Mouse (Mus musculus) G1E-ER4 (cell line): ENCODE results near the gene Lin28a. TPM values are rescaled to one million over a fixed set of nuclear protein-coding genes. Genes with fewer than 3 reads are reported as not detected.

ENCODE experiments used
- GATA1 ChIP-seq: IDR thresholded peaks from one replicate; pipeline ENCODE4 v1.8.0; 2012; ENCODE audit warnings: low read length, inconsistent platforms
- polyA plus RNA-seq: library from polyadenylated mRNA; stranded (reverse); fragments of >175 nt; gene quantifications from 2 replicates; pipeline ENCODE4 v1.2.3, GENCODE M21; 2012

The Lin28a gene
- not detected in 2 replicates for polyA plus RNA-seq

- TF ChIP-seq GATA1 = no peak
Observed at GRCm38 (mm10) chr4:134018779-134019145, at the start of gene Lin28a. Lin28a (minus strand) TSS chr4:134018841.

GRCm38 (mm10) chr4:134067833-134068544 lies 49.3 kb upstream of the Lin28a start:
- TF ChIP-seq GATA1 = no peak

GRCm38 (mm10) chr4:134067383-134067782 lies 48.7 kb upstream of the Lin28a start:
- TF ChIP-seq GATA1 = no peak

- TF ChIP-seq GATA1 = no peak
Observed at GRCm38 (mm10) chr4:134065431-134066004, 46.9 kb upstream of the Lin28a start.

- peak; percentile 36 for TF ChIP-seq GATA1
Observed at GRCm38 (mm10) chr4:134062561-134062960, 43.9 kb upstream of the Lin28a start.

- no peak for TF ChIP-seq GATA1
Observed at GRCm38 (mm10) chr4:134061944-134062446, 43.4 kb upstream of the Lin28a start.

- no peak for TF ChIP-seq GATA1
Observed at GRCm38 (mm10) chr4:134061166-134061830, 42.7 kb upstream of the Lin28a start.

- no peak for TF ChIP-seq GATA1
Observed at GRCm38 (mm10) chr4:134060135-134060865, 41.7 kb upstream of the Lin28a start, which contains the start of gene Crybg2. Crybg2 (plus strand) TSS chr4:134060815.

GRCm38 (mm10) chr4:134058908-134059307 lies 40.3 kb upstream of the Lin28a start:
- no peak for TF ChIP-seq GATA1

- no peak for TF ChIP-seq GATA1
Observed at GRCm38 (mm10) chr4:134058166-134058715, 39.6 kb upstream of the Lin28a start.

- no peak for TF ChIP-seq GATA1
Observed at GRCm38 (mm10) chr4:134053538-134053937, 34.9 kb upstream of the Lin28a start, which contains the start of gene Zfp683. Zfp683 (plus strand) TSS chr4:134053838.

GRCm38 (mm10) chr4:134052560-134052959 lies 33.9 kb upstream of the Lin28a start:
- no peak for TF ChIP-seq GATA1

GRCm38 (mm10) chr4:134051912-134052311 lies 33.3 kb upstream of the Lin28a start:
- TF ChIP-seq GATA1 = no peak

- TF ChIP-seq GATA1 = no peak
Observed at GRCm38 (mm10) chr4:134047648-134048047, 29.0 kb upstream of the Lin28a start.

- no peak for TF ChIP-seq GATA1
Observed at GRCm38 (mm10) chr4:134043041-134043440, 24.4 kb upstream of the Lin28a start.
